Mouse (Mus musculus): Measurements from ENCODE around the gene Dgat2. TPM values are rescaled to one million over a fixed set of nuclear protein-coding genes. Genes with fewer than 3 reads are reported as not detected.
A peak's percentile ranks its signal among the peaks of the same experiment; 100 is the strongest.

Gene Dgat2
- polyA plus RNA-seq, 1 experiment from 2014 or later, result 11.2 TPM

GRCm38 (mm10) chr7:99131819-99132353 is 50.6 kb downstream of the Dgat2 start:
- Histone ChIP-seq H3K4me1 (replicated peaks; ENCODE audit: control insufficient read depth, insufficient read depth, low read length) (peaks cover 2% of the 10 kb centered on the region; the same call in 1 of the 2 replicates), H3K27me3 (ENCODE audit: control insufficient read depth, insufficient read depth, low read length) (no peaks in the 10 kb centered on the region), H3K4me3 (ENCODE audit: low read depth, low read length) (no peak overlapping the region), H3K4me2 (replicated peaks; ENCODE audit: low read depth, low read length) (no peak overlapping the region), H3K27ac (ENCODE audit: low read depth, low read length) (no peak overlapping the region), H3K36me3 (ENCODE audit: control insufficient read depth, insufficient read depth, low read length) (no peaks in the 10 kb centered on the region), H3K9ac (ENCODE audit: low read depth, low read length) (no peak overlapping the region), H3K9me3 (ENCODE audit: control insufficient read depth, low read length) (no peaks in the 10 kb centered on the region)
- no peak for ATAC-seq (ENCODE audit: low FRiP score)
- 78% methylated on average over 6 of the region's 6 CpGs for WGBS
- DNase-seq (ENCODE audit: low spot score), result no peak

- H3K4me1 ChIP-seq (replicated peaks; ENCODE audit: control insufficient read depth, insufficient read depth, low read length), result peaks cover 2% of the 10 kb centered on the region; the same call in 1 of the 2 replicates
- H3K9me3 ChIP-seq (ENCODE audit: control insufficient read depth, low read length), result no peaks in the 10 kb centered on the region
- 91% methylated on average over 8 of the region's 8 CpGs for WGBS
- no peak overlapping the region for H3K4me3 ChIP-seq (ENCODE audit: low read depth, low read length)
- no peak overlapping the region for H3K4me2 ChIP-seq (replicated peaks; ENCODE audit: low read depth, low read length)
- H3K36me3 ChIP-seq (ENCODE audit: control insufficient read depth, insufficient read depth, low read length), result no peaks in the 10 kb centered on the region
- DNase-seq (ENCODE audit: low spot score), result no peak
- H3K27me3 ChIP-seq (ENCODE audit: control insufficient read depth, insufficient read depth, low read length), result no peaks in the 10 kb centered on the region
- no peak overlapping the region for H3K27ac ChIP-seq (ENCODE audit: low read depth, low read length)
- no peak for ATAC-seq (ENCODE audit: low FRiP score)
- no peak overlapping the region for H3K9ac ChIP-seq (ENCODE audit: low read depth, low read length)
These were observed 53.6 kb downstream of the Dgat2 start for GRCm38 (mm10) chr7:99128965-99129364.

GRCm38 (mm10) chr7:99128020-99128950 is 54.2 kb downstream of the Dgat2 start:
- H3K36me3 ChIP-seq (ENCODE audit: control insufficient read depth, insufficient read depth, low read length), result no peaks in the 10 kb centered on the region
- H3K4me2 ChIP-seq (replicated peaks; ENCODE audit: low read depth, low read length), result no peak overlapping the region
- peaks cover 2% of the 10 kb centered on the region; the same call in 1 of the 2 replicates for H3K4me1 ChIP-seq (replicated peaks; ENCODE audit: control insufficient read depth, insufficient read depth, low read length)
- H3K9ac ChIP-seq (ENCODE audit: low read depth, low read length), result no peak overlapping the region
- no peak overlapping the region for H3K27ac ChIP-seq (ENCODE audit: low read depth, low read length)
- H3K27me3 ChIP-seq (ENCODE audit: control insufficient read depth, insufficient read depth, low read length), result no peaks in the 10 kb centered on the region
- peak; percentile 12 for DNase-seq (ENCODE audit: low spot score)
- ATAC-seq (ENCODE audit: low FRiP score), result no peak
- WGBS, result 44% methylated on average over 10 of the region's 10 CpGs
- no peaks in the 10 kb centered on the region for H3K9me3 ChIP-seq (ENCODE audit: control insufficient read depth, low read length)
- H3K4me3 ChIP-seq (ENCODE audit: low read depth, low read length), result no peak overlapping the region

GRCm38 (mm10) chr7:99126057-99126456 is 56.5 kb downstream of the Dgat2 start:
- no peak overlapping the region for H3K27ac ChIP-seq (ENCODE audit: low read depth, low read length)
- no peaks in the 10 kb centered on the region for H3K9me3 ChIP-seq (ENCODE audit: control insufficient read depth, low read length)
- 94% methylated on average over 8 of the region's 8 CpGs for WGBS
- H3K4me1 ChIP-seq (replicated peaks; ENCODE audit: control insufficient read depth, insufficient read depth, low read length), result peaks cover 2% of the 10 kb centered on the region; the same call in 1 of the 2 replicates
- ATAC-seq (ENCODE audit: low FRiP score) (no peak), DNase-seq (ENCODE audit: low spot score) (no peak)
- no peak overlapping the region for H3K9ac ChIP-seq (ENCODE audit: low read depth, low read length)
- no peaks in the 10 kb centered on the region for H3K27me3 ChIP-seq (ENCODE audit: control insufficient read depth, insufficient read depth, low read length)
- H3K4me3 ChIP-seq (ENCODE audit: low read depth, low read length), result no peak overlapping the region
- H3K36me3 ChIP-seq (ENCODE audit: control insufficient read depth, insufficient read depth, low read length), result no peaks in the 10 kb centered on the region
- H3K4me2 ChIP-seq (replicated peaks; ENCODE audit: low read depth, low read length), result no peak overlapping the region

GRCm38 (mm10) chr7:99122651-99123050 is 59.9 kb downstream of the Dgat2 start:
- Histone ChIP-seq H3K27me3 (ENCODE audit: control insufficient read depth, insufficient read depth, low read length) (no peaks in the 10 kb centered on the region), H3K27ac (ENCODE audit: low read depth, low read length) (no peak overlapping the region), H3K9me3 (ENCODE audit: control insufficient read depth, low read length) (no peaks in the 10 kb centered on the region), H3K4me1 (replicated peaks; ENCODE audit: control insufficient read depth, insufficient read depth, low read length) (peaks cover 2% of the 10 kb centered on the region; the same call in 1 of the 2 replicates), H3K4me3 (ENCODE audit: low read depth, low read length) (no peak overlapping the region), H3K36me3 (ENCODE audit: control insufficient read depth, insufficient read depth, low read length) (no peaks in the 10 kb centered on the region), H3K4me2 (replicated peaks; ENCODE audit: low read depth, low read length) (no peak overlapping the region), H3K9ac (ENCODE audit: low read depth, low read length) (no peak overlapping the region)
- ATAC-seq (ENCODE audit: low FRiP score) (no peak), DNase-seq (ENCODE audit: low spot score) (no peak)
- WGBS, result 80% methylated on average over 5 of the region's 5 CpGs

GRCm38 (mm10) chr7:99120865-99121521 is 61.5 kb downstream of the Dgat2 start:
- WGBS, result 93% methylated on average over 5 of the region's 5 CpGs
- ATAC-seq (ENCODE audit: low FRiP score) (no peak), DNase-seq (ENCODE audit: low spot score) (no peak)
- Histone ChIP-seq H3K9ac (ENCODE audit: low read depth, low read length) (no peak overlapping the region), H3K4me3 (ENCODE audit: low read depth, low read length) (no peak overlapping the region), H3K4me2 (replicated peaks; ENCODE audit: low read depth, low read length) (no peak overlapping the region), H3K4me1 (replicated peaks; ENCODE audit: control insufficient read depth, insufficient read depth, low read length) (no peaks in the 10 kb centered on the region), H3K27me3 (ENCODE audit: control insufficient read depth, insufficient read depth, low read length) (no peaks in the 10 kb centered on the region), H3K9me3 (ENCODE audit: control insufficient read depth, low read length) (no peaks in the 10 kb centered on the region), H3K36me3 (ENCODE audit: control insufficient read depth, insufficient read depth, low read length) (no peaks in the 10 kb centered on the region), H3K27ac (ENCODE audit: low read depth, low read length) (no peak overlapping the region)

GRCm38 (mm10) chr7:99120082-99120481 is 62.4 kb downstream of the Dgat2 start:
- no peak overlapping the region for H3K4me2 ChIP-seq (replicated peaks; ENCODE audit: low read depth, low read length)
- no peaks in the 10 kb centered on the region for H3K27me3 ChIP-seq (ENCODE audit: control insufficient read depth, insufficient read depth, low read length)
- H3K36me3 ChIP-seq (ENCODE audit: control insufficient read depth, insufficient read depth, low read length), result no peaks in the 10 kb centered on the region
- H3K27ac ChIP-seq (ENCODE audit: low read depth, low read length), result no peak overlapping the region
- 81% methylated on average over 4 of the region's 4 CpGs for WGBS
- ATAC-seq (ENCODE audit: low FRiP score) (no peak), DNase-seq (ENCODE audit: low spot score) (no peak)
- no peaks in the 10 kb centered on the region for H3K9me3 ChIP-seq (ENCODE audit: control insufficient read depth, low read length)
- no peaks in the 10 kb centered on the region for H3K4me1 ChIP-seq (replicated peaks; ENCODE audit: control insufficient read depth, insufficient read depth, low read length)
- H3K9ac ChIP-seq (ENCODE audit: low read depth, low read length), result no peak overlapping the region
- H3K4me3 ChIP-seq (ENCODE audit: low read depth, low read length), result no peak overlapping the region

GRCm38 (mm10) chr7:99116781-99117180 is 65.7 kb downstream of the Dgat2 start:
- Histone ChIP-seq H3K4me1 (replicated peaks; ENCODE audit: control insufficient read depth, insufficient read depth, low read length) (no peaks in the 10 kb centered on the region), H3K4me3 (ENCODE audit: low read depth, low read length) (no peak overlapping the region), H3K36me3 (ENCODE audit: control insufficient read depth, insufficient read depth, low read length) (no peaks in the 10 kb centered on the region), H3K27me3 (ENCODE audit: control insufficient read depth, insufficient read depth, low read length) (no peaks in the 10 kb centered on the region), H3K9me3 (ENCODE audit: control insufficient read depth, low read length) (no peaks in the 10 kb centered on the region), H3K9ac (ENCODE audit: low read depth, low read length) (no peak overlapping the region), H3K27ac (ENCODE audit: low read depth, low read length) (no peak overlapping the region), H3K4me2 (replicated peaks; ENCODE audit: low read depth, low read length) (no peak overlapping the region)
- DNase-seq (ENCODE audit: low spot score), result no peak
- 84% methylated on average over 3 of the region's 3 CpGs for WGBS
- ATAC-seq (ENCODE audit: low FRiP score), result no peak

Measured in hindbrain, embryonic 11.5 days (tissue).